Mouse (Mus musculus): ENCODE results near the gene Tmem179b. TPM values are rescaled to one million over a fixed set of nuclear protein-coding genes. Genes with fewer than 3 reads are reported as not detected.
"Not testable (repeated sequence)": the region's sequence is repeated elsewhere in the genome, so short reads cannot be mapped to it uniquely, and the experiment has no call there.

Tmem179b gene
- polyA plus RNA-seq, 1 experiment: not detected

DNA sequence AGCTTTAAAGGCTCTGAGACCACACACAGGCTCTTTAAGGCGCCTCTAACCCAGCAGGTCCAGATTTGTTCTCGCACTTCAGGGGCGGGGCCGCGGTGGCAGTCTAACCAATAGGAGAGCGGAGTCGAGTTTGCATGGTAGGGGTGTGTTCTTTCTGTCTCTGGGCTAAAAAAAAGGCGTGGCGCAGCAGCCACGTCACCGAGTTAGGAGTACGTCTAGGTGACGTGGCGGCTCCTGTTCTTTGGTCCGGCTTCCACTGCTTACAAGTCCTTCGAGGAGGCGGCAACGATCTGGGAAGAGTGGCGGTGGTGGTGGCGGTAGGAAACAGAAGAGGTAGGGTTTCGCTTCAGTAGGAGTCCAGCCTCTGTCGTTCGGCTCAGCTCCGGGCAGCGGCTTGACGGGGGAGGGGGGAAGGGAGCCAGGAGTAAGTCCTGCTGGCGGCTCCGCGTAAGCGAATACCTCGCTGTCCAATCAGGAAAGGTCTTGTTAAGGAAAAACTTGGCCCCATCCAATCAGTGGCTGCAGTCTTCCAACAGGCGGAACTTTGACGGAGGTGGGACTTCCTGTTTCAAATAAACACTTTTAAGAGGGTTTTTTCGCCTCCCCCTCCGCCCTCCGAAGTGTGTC, 32.9 kb downstream of the Tmem179b start, which contains the start of gene Stx5a:
TSS of gene Stx5a (plus strand) at position 171 of the 627 bp plus-strand sequence.
- Histone ChIP-seq H3K4me1 (ENCODE audit: control insufficient read depth, insufficient read depth, low read length) (peaks cover 13% of the 10 kb centered on the region), H3K27ac (ENCODE audit: insufficient read depth, low read depth, low read length) (peak within 1 kb of the TSS; percentile 99), H3K4me3 (ENCODE audit: insufficient read depth, low read depth, low read length) (peak within 1 kb of the TSS; percentile 91)
- under 1% methylated on average over 36 of the region's 36 CpGs for WGBS
- TF ChIP-seq POLR2A (IDR thresholded peaks at IDR 0.05; ENCODE audit: insufficient read depth, low read depth, low read length) (peak; percentile 39), CTCF (IDR thresholded peaks at IDR 0.05; ENCODE audit: insufficient read depth, low read depth, low read length) (no peak)

- peak within 1 kb of the TSS; percentile 91 for H3K4me3 ChIP-seq (ENCODE audit: insufficient read depth, low read depth, low read length)
- TF ChIP-seq POLR2A (IDR thresholded peaks at IDR 0.05; ENCODE audit: insufficient read depth, low read depth, low read length) (no peak), CTCF (IDR thresholded peaks at IDR 0.05; ENCODE audit: insufficient read depth, low read depth, low read length) (no peak)
- H3K27ac ChIP-seq (ENCODE audit: insufficient read depth, low read depth, low read length): peak within 1 kb of the TSS; percentile 99
- H3K4me1 ChIP-seq (ENCODE audit: control insufficient read depth, insufficient read depth, low read length): peaks cover 15% of the 10 kb centered on the region
- WGBS: 59% methylated on average over 14 of the region's 14 CpGs
Measured at GRCm38 (mm10) chr19:8740603-8741002, 33.7 kb downstream of the Tmem179b start, which contains the start of gene 1700092M07Rik. Gene 1700092M07Rik (plus strand): TSS chr19:8740718.

GRCm38 (mm10) chr19:8739646-8740045, 34.6 kb downstream of the Tmem179b start:
- Histone ChIP-seq H3K4me1 (ENCODE audit: control insufficient read depth, insufficient read depth, low read length) (peaks cover 15% of the 10 kb centered on the region), H3K4me3 (ENCODE audit: insufficient read depth, low read depth, low read length) (no peak overlapping the region), H3K27ac (ENCODE audit: insufficient read depth, low read depth, low read length) (no peak overlapping the region)
- TF ChIP-seq POLR2A (IDR thresholded peaks at IDR 0.05; ENCODE audit: insufficient read depth, low read depth, low read length) (no peak), CTCF (IDR thresholded peaks at IDR 0.05; ENCODE audit: insufficient read depth, low read depth, low read length) (no peak)
- 97% methylated on average over 6 of the region's 6 CpGs for WGBS

DNA sequence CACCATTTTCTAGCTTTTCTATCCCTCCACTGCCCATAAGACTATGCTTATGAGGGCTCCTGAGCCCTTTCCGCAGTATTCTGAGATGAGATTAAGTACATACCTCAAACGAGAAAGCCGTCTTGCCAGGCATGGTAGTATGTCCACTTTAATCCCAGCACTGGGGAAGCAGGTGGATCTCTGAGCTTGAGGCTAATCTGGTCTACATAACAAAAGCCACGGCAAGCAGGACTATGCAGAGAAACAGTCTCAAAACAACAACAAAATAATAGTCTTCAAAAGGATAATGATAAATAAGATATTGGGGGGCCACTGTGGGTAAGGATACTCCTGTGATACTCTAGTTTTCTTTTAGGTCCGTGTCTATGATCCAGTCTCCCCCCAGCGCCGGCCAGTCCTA, 35.4 kb downstream of the Tmem179b start:
- Histone ChIP-seq H3K27ac (ENCODE audit: insufficient read depth, low read depth, low read length) (no peak overlapping the region), H3K4me1 (ENCODE audit: control insufficient read depth, insufficient read depth, low read length) (peaks cover 15% of the 10 kb centered on the region), H3K4me3 (ENCODE audit: insufficient read depth, low read depth, low read length) (no peak overlapping the region)
- WGBS: 90% methylated on average over 7 of the region's 7 CpGs
- TF ChIP-seq CTCF (IDR thresholded peaks at IDR 0.05; ENCODE audit: insufficient read depth, low read depth, low read length) (no peak), POLR2A (IDR thresholded peaks at IDR 0.05; ENCODE audit: insufficient read depth, low read depth, low read length) (no peak)

- TF ChIP-seq CTCF (IDR thresholded peaks at IDR 0.05; ENCODE audit: insufficient read depth, low read depth, low read length) (no peak), POLR2A (IDR thresholded peaks at IDR 0.05; ENCODE audit: insufficient read depth, low read depth, low read length) (no peak)
Measured at GRCm38 (mm10) chr19:8736160-8736467, 38.2 kb downstream of the Tmem179b start.

GRCm38 (mm10) chr19:8735389-8736159, 38.7 kb downstream of the Tmem179b start, which contains the start of gene Wdr74:
Gene Wdr74 (plus strand): TSS chr19:8735827.
- H3K4me3 ChIP-seq (ENCODE audit: insufficient read depth, low read depth, low read length): peak within 1 kb of the TSS; percentile 72
- H3K27ac ChIP-seq (ENCODE audit: insufficient read depth, low read depth, low read length): peak within 1 kb of the TSS; percentile 59; the same call in 1 of the 2 replicates
- TF ChIP-seq CTCF (IDR thresholded peaks at IDR 0.05; ENCODE audit: insufficient read depth, low read depth, low read length) (no peak), POLR2A (IDR thresholded peaks at IDR 0.05; ENCODE audit: insufficient read depth, low read depth, low read length) (peak; percentile 79)
- peaks cover 4% of the 10 kb centered on the region; the same call in 1 of the 2 replicates for H3K4me1 ChIP-seq (ENCODE audit: control insufficient read depth, insufficient read depth, low read length)
- WGBS: under 1% methylated on average over 32 of the region's 32 CpGs

More at GRCm38 (mm10) chr19:8736160-8736467, 38.2 kb downstream of the Tmem179b start:
- peak overlapping the region; percentile 72 for H3K4me3 ChIP-seq (ENCODE audit: insufficient read depth, low read depth, low read length)
- no peak overlapping the region for H3K27ac ChIP-seq (ENCODE audit: insufficient read depth, low read depth, low read length)
- WGBS: 2% methylated on average over 11 of the region's 11 CpGs
- H3K4me1 ChIP-seq (ENCODE audit: control insufficient read depth, insufficient read depth, low read length): peaks cover 8% of the 10 kb centered on the region

GRCm38 (mm10) chr19:8734334-8734733, 39.9 kb downstream of the Tmem179b start:
- H3K4me3 ChIP-seq (ENCODE audit: insufficient read depth, low read depth, low read length): no peak overlapping the region
- no peak for TF ChIP-seq CTCF (IDR thresholded peaks at IDR 0.05; ENCODE audit: insufficient read depth, low read depth, low read length)
- no peak for TF ChIP-seq POLR2A (IDR thresholded peaks at IDR 0.05; ENCODE audit: insufficient read depth, low read depth, low read length)
- no peak overlapping the region for H3K27ac ChIP-seq (ENCODE audit: insufficient read depth, low read depth, low read length)
- WGBS: 69% methylated on average over 3 of the region's 3 CpGs
- H3K4me1 ChIP-seq (ENCODE audit: control insufficient read depth, insufficient read depth, low read length): peaks cover 2% of the 10 kb centered on the region; the same call in 1 of the 2 replicates

- H3K4me3 ChIP-seq (ENCODE audit: insufficient read depth, low read depth, low read length); H3K4me1 ChIP-seq (ENCODE audit: control insufficient read depth, insufficient read depth, low read length); H3K27ac ChIP-seq (ENCODE audit: insufficient read depth, low read depth, low read length): not testable (repeated sequence)
- 50% methylated on average over 3 of the region's 3 CpGs for WGBS
Measured at GRCm38 (mm10) chr19:8728335-8729099, 45.8 kb downstream of the Tmem179b start.
